22 mouse cellular contexts compared by ENCODE assay signal in the genomic region with DNA sequence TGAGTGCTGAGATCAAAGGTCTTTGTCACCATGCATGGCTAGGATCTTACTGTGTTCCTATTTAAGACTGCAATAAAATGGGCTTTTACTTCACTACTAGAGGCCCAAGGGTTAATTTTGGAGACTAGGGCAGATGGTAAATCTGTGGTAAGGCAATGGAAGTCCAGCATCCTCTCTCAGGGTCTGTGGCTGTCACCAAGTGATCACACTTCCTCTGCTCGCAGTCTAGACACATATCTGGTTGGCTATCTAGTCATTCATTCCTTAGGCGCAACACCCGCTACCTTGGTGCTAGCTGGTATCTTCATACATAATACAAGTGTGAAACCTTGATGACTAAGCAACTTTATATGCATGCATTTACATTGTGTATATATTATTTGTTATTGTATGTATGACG. TPM values are rescaled to one million over a fixed set of nuclear protein-coding genes. Genes with fewer than 3 reads are reported as not detected.
DNase-seq lines count a peak whose midpoint lies in the region; ATAC-seq lines count a peak whose summit lies in the region.
"Had no signal": no experiment of that assay in that cellular context is flagged by ENCODE, and none has a peak within 500 bp of the region (broad histone marks: within the 10 kb centered on the region; RNA-seq: fewer than 3 reads in every experiment).

No protein-coding gene starts in this region.

- no peak overlapping the region for H3K27ac ChIP-seq in neural tube, embryonic 15.5 days (replicated peaks)
- no peak overlapping the region for H3K27ac ChIP-seq in limb, embryonic 10.5 days
- H3K27ac ChIP-seq: embryonic facial prominence, embryonic 12.5 days; embryonic facial prominence, embryonic 15.5 days; hindbrain, embryonic 10.5 days; hindbrain, embryonic 13.5 days; intestine, embryonic 15.5 days had no signal

- H3K4me3 ChIP-seq in neural tube, embryonic 15.5 days (replicated peaks), result no peak overlapping the region
- H3K4me3 ChIP-seq in limb, embryonic 10.5 days, result no peak overlapping the region
- H3K4me3 ChIP-seq: embryonic facial prominence, embryonic 12.5 days; embryonic facial prominence, embryonic 15.5 days; heart, embryonic 13.5 days; hindbrain, embryonic 10.5 days; hindbrain, embryonic 13.5 days; intestine, embryonic 15.5 days had no signal

- H3K9ac ChIP-seq in neural tube, embryonic 15.5 days (replicated peaks), result no peak overlapping the region
- H3K9ac ChIP-seq: embryonic facial prominence, embryonic 12.5 days; embryonic facial prominence, embryonic 15.5 days; forebrain, postnatal 0 days; heart, embryonic 13.5 days; hindbrain, embryonic 13.5 days; intestine, embryonic 15.5 days had no signal

- H3K36me3 ChIP-seq in neural tube, embryonic 15.5 days, result peaks cover 18% of the 10 kb centered on the region
- peaks cover 95% of the 10 kb centered on the region for H3K36me3 ChIP-seq in limb, embryonic 10.5 days

- WGBS in neural tube, embryonic 15.5 days, result 93% methylated on average over 4 of the region's 4 CpGs
- 95% methylated on average over 4 of the region's 4 CpGs for WGBS in limb, embryonic 10.5 days

- no peak overlapping the region for H3K4me2 ChIP-seq in neural tube, embryonic 15.5 days
- H3K4me2 ChIP-seq: embryonic facial prominence, embryonic 12.5 days; embryonic facial prominence, embryonic 15.5 days; heart, embryonic 13.5 days; hindbrain, embryonic 13.5 days; intestine, embryonic 15.5 days had no signal

- ATAC-seq in neural tube, embryonic 15.5 days (ENCODE audit: low FRiP score), result no peak
- peak; percentile 78 for ATAC-seq in common myeloid progenitor, adult 5-6 weeks (replicated peaks; ENCODE audit: low read depth, poor library complexity, severe bottlenecking)
- ATAC-seq: forebrain, embryonic 14.5 days; forebrain, postnatal 0 days; hindbrain, embryonic 16.5 days; intestine, embryonic 15.5 days; Patski had no signal

- no peaks in the 10 kb centered on the region for H3K27me3 ChIP-seq in neural tube, embryonic 15.5 days (replicated peaks)
- H3K27me3 ChIP-seq in limb, embryonic 10.5 days (ENCODE audit: low read depth, poor library complexity, severe bottlenecking), result no peaks in the 10 kb centered on the region
- H3K27me3 ChIP-seq: embryonic facial prominence, embryonic 12.5 days; embryonic facial prominence, embryonic 15.5 days; heart, embryonic 13.5 days; hindbrain, embryonic 13.5 days; intestine, embryonic 15.5 days; Patski had no signal

- no peaks in the 10 kb centered on the region for H3K9me3 ChIP-seq in neural tube, embryonic 15.5 days (replicated peaks)
- no peaks in the 10 kb centered on the region for H3K9me3 ChIP-seq in limb, embryonic 10.5 days (replicated peaks)
- H3K9me3 ChIP-seq: embryonic facial prominence, embryonic 12.5 days; hindbrain, embryonic 10.5 days; hindbrain, embryonic 13.5 days; intestine, embryonic 15.5 days had no signal

- peak; percentile 10 for DNase-seq in neural tube, embryonic 10.5 days (ENCODE audit: extremely low spot score, low spot score)
- DNase-seq in limb, embryonic 10.5 days (ENCODE audit: low spot score), result peak; percentile 12
- no peak for DNase-seq in urinary bladder, adult 18-20 months (ENCODE audit: low spot score in 2 of 2)
- no peak for DNase-seq in frontal cortex, postnatal 14 days (ENCODE audit: low spot score in 2 of 2)
- DNase-seq: adrenal gland, postnatal 10 days; adrenal gland, postnatal 36 days; cerebellum, adult 18-20 months; cerebellum, adult 9-10 months; forebrain, postnatal 0 days; gastrocnemius, postnatal 25 days; heart, postnatal 14 days had no signal

- peaks cover 20% of the 10 kb centered on the region for H3K4me1 ChIP-seq in neural tube, embryonic 15.5 days
- no peaks in the 10 kb centered on the region for H3K4me1 ChIP-seq in limb, embryonic 10.5 days
- H3K4me1 ChIP-seq: embryonic facial prominence, embryonic 15.5 days; intestine, embryonic 15.5 days had no signal

RNA-seq across cellular contexts. Expression of gene Meis1, which starts 22.0 kb away (rescaled TPM):
- 156 and 166 TPM in 2 replicates for polyA plus RNA-seq in neural tube, embryonic 15.5 days (2015; fragmentation: Nextera tagmentation; extraction: Ambion mirVana)
- 95.6 and 102 TPM in 2 replicates for total RNA-seq in common myeloid progenitor, adult 5-6 weeks (2017)
- polyA plus RNA-seq in limb, embryonic 10.5 days (2016; fragmentation: Nextera tagmentation; extraction: Ambion mirVana), result 109 and 119 TPM in 2 replicates

Comparison
In these comparisons a context has a peak if more than half of its experiments do, and no peak if none do; other contexts are left out.
1. DNase-seq: peak in neural tube, embryonic 10.5 days (single experiment) and limb, embryonic 10.5 days (single experiment); none in urinary bladder, adult 18-20 months (0 of 2) and frontal cortex, postnatal 14 days (0 of 2).